Mouse (Mus musculus) megakaryocyte, embryonic 14.5 days (primary cell): ENCODE results near the gene Prkce.

Experiments used
- FLI1 ChIP-seq: IDR thresholded peaks from 2 replicates; pipeline ENCODE4 v1.6.1; 2012; ENCODE audit warnings: low read length, inconsistent platforms, mixed read lengths
- GATA1 ChIP-seq: IDR thresholded peaks from 3 replicates; pipeline ENCODE4 v1.6.1; 2012; ENCODE audit warnings: mixed read lengths, low read length, inconsistent platforms, borderline replicate concordance

DNA sequence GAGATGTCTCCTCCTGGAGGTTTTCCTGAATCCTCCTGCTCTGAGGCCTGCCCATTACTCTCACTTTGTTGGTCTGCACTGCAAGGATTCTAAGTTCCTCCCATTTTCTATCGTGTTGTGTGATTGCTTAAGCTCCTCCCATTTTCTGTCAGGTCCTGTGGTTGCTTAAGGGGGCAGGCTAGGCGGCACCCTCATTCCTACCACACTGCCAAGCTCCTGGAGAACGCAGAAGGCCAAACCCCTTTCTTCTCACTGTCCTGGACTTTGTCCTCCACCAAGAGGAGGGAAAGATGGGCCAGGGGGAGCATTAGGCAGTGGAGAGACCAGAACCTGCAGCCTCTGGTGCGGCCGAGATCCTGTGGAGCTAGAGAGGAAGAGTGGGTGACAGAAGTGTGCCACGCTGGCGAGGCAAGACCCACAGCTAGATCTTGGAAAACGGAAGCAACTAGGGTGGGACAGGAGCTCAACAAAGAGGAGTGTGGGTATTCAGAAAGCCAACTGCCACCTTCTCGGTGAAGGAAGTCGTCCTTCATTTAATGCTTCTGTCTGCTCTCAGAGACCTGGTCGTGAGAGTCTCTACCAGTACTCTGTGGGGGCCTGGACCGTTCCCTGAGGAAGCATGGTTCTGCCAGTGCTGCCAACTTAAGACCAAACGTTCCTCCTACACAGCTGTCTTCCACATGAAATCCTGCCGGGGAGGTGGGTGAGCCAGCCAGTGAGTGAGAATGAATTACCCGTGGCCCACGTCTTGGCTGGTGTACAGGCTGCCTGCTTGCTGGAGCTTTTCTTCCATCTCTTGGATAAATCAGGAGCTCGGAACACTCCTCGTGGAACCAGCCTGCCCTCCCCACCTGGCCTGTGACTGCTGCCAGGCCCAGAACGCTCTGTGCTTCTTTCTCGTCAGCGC is 82.2 kb downstream of the Prkce start:
- TF ChIP-seq GATA1 (no peak), FLI1 (no peak)
